Mouse (Mus musculus): ENCODE measurements around the gene Cgas. TPM values are rescaled to one million over a fixed set of nuclear protein-coding genes. Genes with fewer than 3 reads are reported as not detected.

Gene Cgas
- 1 to 10 TPM in 1 of 2 experiments, under 1 TPM in 1; 0.70 to 1.8 TPM for polyA plus RNA-seq (2012; fragmentation: generic; extraction: Trizol)

DNA sequence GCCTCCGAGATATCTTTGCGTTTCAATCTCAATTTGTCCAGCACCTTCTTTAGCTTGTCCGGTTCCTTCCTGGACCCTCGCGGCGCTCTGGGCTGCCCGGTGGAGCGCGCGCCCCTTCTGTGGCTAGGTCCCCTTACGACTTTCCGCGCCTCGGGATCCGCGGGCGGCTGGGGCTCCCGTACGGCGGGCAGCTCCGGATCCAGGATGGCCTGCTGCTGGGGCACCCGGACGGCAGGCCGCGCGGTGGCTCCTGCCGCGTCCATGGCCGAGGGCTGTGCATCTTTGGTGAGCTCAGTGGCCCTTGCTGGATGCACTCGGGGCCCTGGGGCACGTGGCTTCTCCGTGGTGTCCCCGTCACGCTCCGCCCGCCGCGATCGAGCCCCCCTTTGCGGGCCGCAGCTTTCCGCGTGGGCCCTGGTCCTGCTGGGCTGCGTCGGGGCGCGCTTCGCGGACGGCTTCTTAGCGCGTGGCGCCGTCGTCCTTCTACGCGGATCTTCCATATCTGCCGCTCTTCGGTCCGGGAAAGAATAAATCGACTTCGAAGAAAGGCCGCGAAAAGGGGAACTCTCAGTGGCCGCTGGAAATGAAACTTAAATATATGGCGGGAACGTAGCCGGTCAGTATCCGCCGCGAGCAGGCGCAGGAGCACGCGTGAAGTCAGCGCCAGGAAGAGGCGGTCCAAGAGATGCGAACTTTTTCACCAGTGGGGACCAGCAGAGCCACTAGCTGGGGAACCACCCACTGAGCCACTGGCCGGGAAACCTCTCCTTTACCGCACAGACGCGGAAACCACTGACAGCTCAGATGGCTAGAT, at the start of gene Cgas:
TSS of gene Cgas (minus strand) at position 659 of the 814 bp plus-strand sequence.

DNA sequence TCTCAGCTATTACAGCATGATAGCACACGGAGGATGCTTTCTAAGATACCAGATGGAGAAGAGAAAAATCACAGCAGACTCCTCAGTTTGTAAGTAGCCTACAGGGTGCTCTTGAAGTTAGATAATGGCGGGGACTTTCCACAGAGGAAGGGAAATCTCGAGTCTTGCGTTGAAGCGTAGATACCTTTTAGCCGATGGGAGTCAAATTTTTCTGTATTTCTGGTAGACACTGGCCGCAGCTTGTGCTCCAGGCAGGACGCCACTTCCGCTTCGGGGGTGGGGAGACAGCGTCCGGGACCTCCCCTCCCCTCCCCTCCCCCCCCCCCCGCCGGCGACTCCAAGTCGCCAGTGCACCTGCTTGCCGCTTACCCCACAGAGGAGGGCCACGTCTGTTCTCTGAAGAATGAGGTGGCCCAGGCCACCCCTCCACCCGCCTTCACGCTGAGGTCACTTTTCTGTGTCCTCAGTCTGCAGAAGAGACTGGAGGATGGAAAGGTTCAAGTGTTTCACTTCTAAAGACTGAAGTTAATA, 45.9 kb upstream of the Cgas start, which contains the start of gene Eef1a1:
TSS of gene Eef1a1 (minus strand) at position 262 of the 531 bp plus-strand sequence.

DNA sequence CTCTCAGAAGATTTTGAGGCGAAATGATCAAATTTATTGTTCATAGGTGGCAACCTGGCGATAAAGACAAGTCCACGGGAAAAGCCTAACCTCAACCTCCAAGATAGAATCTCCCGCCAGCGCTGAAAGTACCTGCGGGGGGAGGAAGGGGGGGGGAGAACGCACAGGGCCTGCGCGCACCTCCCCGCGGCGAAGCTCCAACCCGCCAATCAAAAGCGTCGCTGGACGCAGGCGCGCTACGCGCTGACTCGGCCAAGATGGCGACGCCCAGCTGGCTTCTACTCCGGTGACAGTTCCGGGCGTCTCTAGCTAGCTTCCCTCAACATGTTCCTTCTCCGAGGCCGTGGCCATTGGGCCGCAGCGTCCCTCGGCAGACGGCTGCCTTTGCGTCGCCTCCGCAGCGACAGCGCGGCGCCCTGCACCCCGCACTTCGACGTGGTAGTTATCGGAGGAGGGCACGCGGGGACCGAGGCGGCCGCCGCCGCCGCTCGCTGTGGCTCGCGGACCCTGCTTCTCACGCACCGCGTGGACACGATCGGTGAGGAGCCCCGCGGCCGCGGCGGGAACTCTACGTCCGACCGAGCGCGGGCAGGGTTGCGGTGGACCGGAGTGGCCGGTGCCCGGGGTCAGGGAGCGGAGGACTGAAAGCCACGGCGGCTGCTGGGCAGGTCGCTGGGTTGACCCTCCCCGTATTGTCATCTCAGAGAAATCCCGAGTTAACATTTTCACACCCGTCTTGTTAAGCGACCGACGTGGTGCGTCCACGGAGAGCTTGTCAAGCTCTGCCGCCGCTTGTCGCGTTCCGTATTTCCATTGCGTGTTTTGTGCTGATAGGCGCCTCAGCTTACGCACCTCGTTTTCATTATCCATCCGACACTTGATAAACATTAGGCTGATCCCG, 5.2 kb upstream of the Cgas start, which contains the start of the genes Mto1 and Gm17324:
TSS of gene Mto1 (plus strand) at position 236 of the 901 bp plus-strand sequence.
TSS of gene Gm17324 (minus strand) at position 814 of the 901 bp plus-strand sequence.

DNA sequence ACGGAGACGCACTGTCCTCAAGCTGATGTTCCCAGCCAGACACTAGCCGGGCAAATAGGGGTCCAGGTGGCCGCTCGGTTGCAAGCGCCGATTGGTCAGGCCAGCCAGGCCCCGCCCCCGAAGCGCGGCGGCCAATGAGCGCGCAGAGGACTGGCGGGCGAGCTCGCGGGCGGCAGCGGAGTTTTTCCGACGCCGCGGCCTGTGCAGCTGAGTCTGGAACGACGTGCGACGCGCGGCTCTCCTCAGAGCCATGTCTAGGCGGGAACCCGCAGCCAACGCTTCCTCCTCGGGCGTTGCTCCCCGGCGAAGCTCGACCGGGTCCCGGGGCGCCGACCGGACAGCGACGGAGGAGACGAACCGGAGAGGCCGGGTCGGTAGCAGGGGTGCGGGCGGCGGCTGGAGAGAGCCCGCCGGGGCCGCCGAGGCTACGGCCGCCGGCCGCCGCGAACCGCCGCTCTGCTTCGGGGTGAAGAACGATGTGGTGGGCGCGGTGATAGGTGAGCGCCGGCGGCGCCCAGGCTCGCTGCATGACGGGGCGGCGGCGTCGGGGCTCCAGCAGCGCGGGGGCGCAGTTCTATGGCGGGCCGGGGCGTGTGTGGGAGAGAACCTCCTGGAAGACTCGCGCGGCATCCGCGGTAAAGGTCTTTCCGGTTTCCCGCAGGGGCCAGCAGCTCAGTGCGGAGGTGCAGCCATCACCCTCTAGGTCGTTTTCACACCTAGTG, 47.2 kb downstream of the Cgas start, which contains the start of gene Ddx43:
TSS of gene Ddx43 (plus strand) at position 148 of the 722 bp plus-strand sequence.

Other genes with a start within 250 kb of the Cgas start
- gene Gsta1, start 212.6 kb downstream of the Cgas start, polyA plus RNA-seq (2012; fragmentation: generic; extraction: Trizol), result 1 to 10 TPM in 1 of 2 experiments, under 1 TPM in 1; 0.23 to 1.3 TPM
- gene Gm3776, start 186.1 kb downstream of the Cgas start, polyA plus RNA-seq (2012; fragmentation: generic; extraction: Trizol), result under 1 TPM in 1 of 2 experiments, not detected in 1; 0.04 TPM
- gene Gm10639, start 153.3 kb downstream of the Cgas start, polyA plus RNA-seq (2012; fragmentation: generic; extraction: Trizol), result under 1 TPM in 1 of 2 experiments, not detected in 1; 0.21 TPM
- under 1 TPM in 1 of 2 experiments, not detected in 1; 0.22 TPM for gene Omt2a, start 128.4 kb downstream of the Cgas start, polyA plus RNA-seq (2012; fragmentation: generic; extraction: Trizol)
- gene Omt2b, start 115.6 kb downstream of the Cgas start, polyA plus RNA-seq (2012; fragmentation: generic; extraction: Trizol), result under 1 TPM in 1 of 2 experiments, not detected in 1; 0.09 TPM
- under 1 TPM in 1 of 2 experiments, not detected in 1; 0.37 TPM for gene Gsta2, start 87.4 kb downstream of the Cgas start, polyA plus RNA-seq (2012; fragmentation: generic; extraction: Trizol)
- gene Dppa5a, start 75.1 kb downstream of the Cgas start, polyA plus RNA-seq (2012; fragmentation: generic; extraction: Trizol), result under 1 TPM in 1 of 2 experiments, not detected in 1; 0.05 TPM
- gene Ooep, start 64.5 kb downstream of the Cgas start, polyA plus RNA-seq (2012; fragmentation: generic; extraction: Trizol), result under 1 TPM; 0.01 to 0.06 TPM
- gene Ddx43, start 47.5 kb downstream of the Cgas start, polyA plus RNA-seq (2012; fragmentation: generic; extraction: Trizol), result not detected
- 1 to 10 TPM; 4.5 to 7.6 TPM for gene Mto1, start 5.0 kb upstream of the Cgas start, polyA plus RNA-seq (2012; fragmentation: generic; extraction: Trizol)
- gene Gm17324, start 5.5 kb upstream of the Cgas start, polyA plus RNA-seq (2012; fragmentation: generic; extraction: Trizol), result under 1 TPM; 0.06 to 0.20 TPM
- gene Eef1a1, start 45.9 kb upstream of the Cgas start, polyA plus RNA-seq (2012; fragmentation: generic; extraction: Trizol), result 1,000 to 10,000 TPM; 3,547 to 7,697 TPM
- gene Slc17a5, start 144.8 kb upstream of the Cgas start, polyA plus RNA-seq (2012; fragmentation: generic; extraction: Trizol), result 1 to 10 TPM in 1 of 2 experiments, under 1 TPM in 1; 0.62 to 5.5 TPM
- 10 to 100 TPM in 1 of 2 experiments, 1 to 10 TPM in 1; 1.6 to 16.8 TPM for gene Cd109, start 172.3 kb upstream of the Cgas start, polyA plus RNA-seq (2012; fragmentation: generic; extraction: Trizol)